Mouse (Mus musculus): ENCODE data around the gene Epor.

Epor gene

GRCm38 (mm10) chr9:21963417-21963816 is at the start of gene Epor:
Gene Epor (minus strand): TSS chr9:21963506.
- DNase-seq (ENCODE audit: low spot score in 2 of 2) = no peak

- DNase-seq (ENCODE audit: low spot score in 2 of 2) = no peak
Measured at GRCm38 (mm10) chr9:22012731-22013130, 49.4 kb upstream of the Epor start.

- no peak for DNase-seq (ENCODE audit: low spot score in 2 of 2)
Measured at GRCm38 (mm10) chr9:22011055-22011454, 47.7 kb upstream of the Epor start.

- DNase-seq (ENCODE audit: low spot score in 2 of 2) = no peak
Measured at GRCm38 (mm10) chr9:22004546-22004945, 41.2 kb upstream of the Epor start.

- no peak for DNase-seq (ENCODE audit: low spot score in 2 of 2)
Measured at GRCm38 (mm10) chr9:22003163-22003554, 39.9 kb upstream of the Epor start.

GRCm38 (mm10) chr9:22002194-22003162 is 39.2 kb upstream of the Epor start, which contains the start of the genes Ccdc151 and Prkcsh:
Gene Ccdc151 (minus strand): TSS chr9:22002634.
Gene Prkcsh (plus strand): TSS chr9:22002806.
- peak; percentile 96 to 98 for DNase-seq (ENCODE audit: low spot score in 2 of 2)

GRCm38 (mm10) chr9:22001633-22002032 is 38.3 kb upstream of the Epor start:
- no peak for DNase-seq (ENCODE audit: low spot score in 2 of 2)

- DNase-seq (ENCODE audit: low spot score in 2 of 2) = no peak
Measured at GRCm38 (mm10) chr9:22000296-22000695, 37.0 kb upstream of the Epor start.

- DNase-seq (ENCODE audit: low spot score in 2 of 2) = no peak
Measured at GRCm38 (mm10) chr9:21996178-21996867, 33.0 kb upstream of the Epor start.

GRCm38 (mm10) chr9:21992227-21992626 is 28.9 kb upstream of the Epor start:
- no peak for DNase-seq (ENCODE audit: low spot score in 2 of 2)

GRCm38 (mm10) chr9:21989230-21990110 is 26.2 kb upstream of the Epor start, which contains the start of gene Rgl3:
Gene Rgl3 (minus strand): TSS chr9:21989446.
- no peak for DNase-seq (ENCODE audit: low spot score in 2 of 2)

GRCm38 (mm10) chr9:21988421-21989101 is 25.3 kb upstream of the Epor start:
- DNase-seq (ENCODE audit: low spot score in 2 of 2) = no peak

- DNase-seq (ENCODE audit: low spot score in 2 of 2) = no peak
Measured at GRCm38 (mm10) chr9:21987592-21988342, 24.5 kb upstream of the Epor start.

GRCm38 (mm10) chr9:21983911-21984310 is 20.6 kb upstream of the Epor start:
- no peak for DNase-seq (ENCODE audit: low spot score in 2 of 2)

GRCm38 (mm10) chr9:21978398-21979128 is 15.3 kb upstream of the Epor start:
- no peak for DNase-seq (ENCODE audit: low spot score in 2 of 2)

- DNase-seq (ENCODE audit: low spot score in 2 of 2) = no peak
Measured at GRCm38 (mm10) chr9:21977972-21978371, 14.7 kb upstream of the Epor start.

- no peak for DNase-seq (ENCODE audit: low spot score in 2 of 2)
Measured at GRCm38 (mm10) chr9:21977331-21977730, 14.0 kb upstream of the Epor start.

- DNase-seq (ENCODE audit: low spot score in 2 of 2) = no peak
Measured at GRCm38 (mm10) chr9:21976626-21977175, 13.4 kb upstream of the Epor start.

GRCm38 (mm10) chr9:21969304-21969703 is 6.0 kb upstream of the Epor start:
- no peak for DNase-seq (ENCODE audit: low spot score in 2 of 2)
